Mouse (Mus musculus): ENCODE results near the gene Gnao1. TPM values are rescaled to one million over a fixed set of nuclear protein-coding genes. Genes with fewer than 3 reads are reported as not detected.

Gnao1 gene
- polyA plus RNA-seq, 1 experiment: 443 TPM

- no peak for TF ChIP-seq POLR2A (IDR thresholded peaks at IDR 0.05; ENCODE audit: borderline replicate concordance, extremely low read depth, insufficient read depth, insufficient read length, poor library complexity, severe bottlenecking)
- DNase-seq (ENCODE audit: low read depth): peak; percentile 52
Observed at GRCm38 (mm10) chr8:94011076-94012012, 201.6 kb downstream of the Gnao1 start.

DNA sequence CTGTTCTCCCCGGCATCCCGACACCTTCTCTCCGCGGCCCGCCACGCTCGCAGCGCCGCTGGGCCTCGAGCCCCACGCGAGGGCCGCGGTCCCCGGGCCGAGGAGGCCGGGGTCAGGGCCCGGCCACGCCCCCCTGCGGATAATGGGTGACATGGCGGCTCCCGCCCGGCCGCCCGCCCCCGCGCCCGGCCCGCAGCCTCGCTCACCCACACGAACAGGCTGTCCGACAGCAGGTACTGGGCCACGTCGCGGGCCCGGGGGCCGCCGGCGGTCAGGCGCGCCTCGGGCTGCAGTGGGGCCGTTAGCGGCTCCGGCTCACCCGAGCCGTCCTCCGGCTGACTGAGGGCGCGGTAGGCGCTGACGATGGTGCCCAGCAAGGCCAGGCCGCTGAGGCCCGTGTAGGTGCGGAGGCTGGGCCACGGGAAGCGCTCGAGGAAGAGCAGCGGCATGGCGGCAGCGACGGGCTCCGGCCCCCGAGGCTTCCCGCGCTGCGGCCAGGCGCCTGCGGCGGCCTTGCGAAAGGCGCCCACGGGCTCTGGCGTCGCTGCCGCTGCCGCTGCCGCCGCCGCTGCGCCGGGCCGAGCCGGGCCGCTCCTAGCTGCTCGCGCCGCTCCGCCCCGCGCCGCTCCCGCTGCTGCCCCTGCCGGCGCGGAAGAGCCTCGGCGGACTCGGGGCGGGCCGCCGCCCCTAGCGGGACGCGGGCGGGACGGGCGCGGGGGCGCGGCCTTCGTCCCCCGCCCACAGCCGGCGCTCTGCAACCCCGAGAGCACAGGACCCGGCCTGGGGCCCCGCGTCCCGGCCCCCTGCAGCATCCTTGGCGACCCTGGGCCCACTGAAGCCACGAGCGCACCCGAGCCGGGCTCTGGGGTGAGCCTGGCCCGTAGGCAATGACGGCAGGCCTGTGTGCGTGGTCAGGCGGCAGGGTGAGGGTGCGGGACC lies 202.5 kb downstream of the Gnao1 start, which contains the start of gene Amfr:
Gene Amfr (minus strand): TSS at position 830 of the 939 bp plus-strand sequence.
- peak; percentile 84 for DNase-seq (ENCODE audit: low read depth)
- peak; percentile 69 for TF ChIP-seq POLR2A (IDR thresholded peaks at IDR 0.05; ENCODE audit: borderline replicate concordance, extremely low read depth, insufficient read depth, insufficient read length, poor library complexity, severe bottlenecking)
- TF ChIP-seq CTCF (IDR thresholded peaks at IDR 0.05; ENCODE audit: borderline replicate concordance, extremely low read depth, insufficient read depth, insufficient read length): peak; percentile 23; the same call in 1 of the 2 replicates

DNA sequence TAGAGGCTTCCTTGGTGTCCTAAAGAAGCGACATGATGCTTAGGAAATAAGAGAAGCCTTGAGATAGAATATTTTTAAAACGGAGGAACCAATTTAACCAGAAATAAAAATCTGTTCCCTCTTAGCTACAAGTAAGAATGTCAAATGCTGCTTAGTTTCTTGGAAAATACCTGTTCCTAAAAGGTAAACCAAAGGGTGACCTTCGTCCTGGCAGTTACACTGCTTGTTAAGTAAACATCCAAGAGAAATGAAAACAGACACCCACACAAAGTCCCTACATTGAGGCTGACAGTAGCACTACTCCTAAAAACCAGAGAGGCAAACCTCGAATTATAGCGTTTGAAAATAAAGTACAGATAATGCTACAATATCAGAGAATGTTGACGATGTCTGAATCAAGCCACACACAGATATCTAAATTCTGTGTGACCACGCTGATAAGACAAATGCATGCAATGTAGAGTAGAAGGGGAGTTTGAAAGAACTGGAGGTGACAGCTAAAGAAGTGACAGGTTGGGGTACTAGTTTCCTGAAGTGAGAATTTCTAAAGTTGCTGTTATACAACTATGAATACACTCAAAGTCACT lies 203.4 kb downstream of the Gnao1 start:
- DNase-seq (ENCODE audit: low read depth): no peak
- TF ChIP-seq CTCF (IDR thresholded peaks at IDR 0.05; ENCODE audit: borderline replicate concordance, extremely low read depth, insufficient read depth, insufficient read length): no peak
- no peak for TF ChIP-seq POLR2A (IDR thresholded peaks at IDR 0.05; ENCODE audit: borderline replicate concordance, extremely low read depth, insufficient read depth, insufficient read length, poor library complexity, severe bottlenecking)

Other genes with a start within 250 kb of the Gnao1 start
- 94.9 and 112 TPM in 2 replicates for gene Amfr, start 202.9 kb downstream of the Gnao1 start, polyA plus RNA-seq (2012; rRNA removed)
- 70.7 and 73.4 TPM in 2 replicates for gene Nudt21, start 227.1 kb downstream of the Gnao1 start, polyA plus RNA-seq (2012; rRNA removed)
- gene Ogfod1, start 227.2 kb downstream of the Gnao1 start, polyA plus RNA-seq (2012; rRNA removed): 13.4 and 13.5 TPM in 2 replicates